Mouse (Mus musculus) CH12.LX (cell line): ENCODE measurements around the gene Pcsk7. TPM values are rescaled to one million over a fixed set of nuclear protein-coding genes. Genes with fewer than 3 reads are reported as not detected.

Source experiments
- DNase-seq: peaks from one replicate; pipeline ENCODE4 v3.0.0-alpha.2; 2013; ENCODE audit errors: extremely low read depth
- H3K27ac ChIP-seq: 2 replicates; pipeline ENCODE4 v1.5.1; 2012; ENCODE audit warnings: low read depth, mild to moderate bottlenecking, control low read depth, moderate library complexity; ENCODE audit not compliant: insufficient read depth
- H3K27me3 ChIP-seq: replicated peaks from 2 replicates; pipeline ENCODE3; 2012; ENCODE audit warnings: inconsistent platforms
- H3K36me3 ChIP-seq, 2 experiments: replicated peaks in 1 of 2; 2 replicates each; pipeline versions ENCODE3 to v1.6.1; 2012; ENCODE audit warnings: inconsistent platforms in 1 of 2, low read length in 1 of 2, mild to moderate bottlenecking in 1 of 2, mixed read lengths in 1 of 2, moderate library complexity in 1 of 2; ENCODE audit not compliant: control insufficient read depth in 1 of 2, insufficient read depth in 1 of 2
- H3K4me1 ChIP-seq, 2 experiments: 2 replicates each; pipeline ENCODE4 v1.6.1; 2012; ENCODE audit warnings: inconsistent platforms in 1 of 2, moderate library complexity in 1 of 2; ENCODE audit not compliant: insufficient read depth in 2 of 2, control insufficient read depth in 1 of 2
- H3K4me2 ChIP-seq: 2 replicates; pipeline ENCODE4 v1.6.1; 2012; ENCODE audit warnings: low read depth, mild to moderate bottlenecking, control low read depth; ENCODE audit not compliant: poor library complexity, insufficient read depth, severe bottlenecking
- H3K4me3 ChIP-seq, 3 experiments: fragments of 150-350 bp in 1 of 3; sonication (generic) in 1 of 3; replicated peaks in 1 of 3; 2 replicates each; pipeline versions ENCODE3 to v1.5.1; 2011 to 2012; ENCODE audit warnings: low read depth in 2 of 3, low read length in 2 of 3, mild to moderate bottlenecking in 2 of 3, moderate library complexity in 2 of 3, control low read depth in 1 of 3, improper control_type of control experiment in 1 of 3, inconsistent platforms in 1 of 3, mixed read lengths in 1 of 3; ENCODE audit not compliant: poor library complexity in 1 of 3
- H3K79me2 ChIP-seq: replicated peaks from 2 replicates; pipeline ENCODE4 v1.6.1; 2012; ENCODE audit warnings: mild to moderate bottlenecking, moderate library complexity; ENCODE audit not compliant: control insufficient read depth, poor library complexity, insufficient read depth, severe bottlenecking; ENCODE audit errors: extremely low read depth
- H3K9ac ChIP-seq: 2 replicates; pipeline ENCODE4 v1.6.1; 2012; ENCODE audit warnings: low read depth, mild to moderate bottlenecking, control low read depth, moderate library complexity; ENCODE audit not compliant: insufficient read depth
- H3K9me3 ChIP-seq: replicated peaks from 2 replicates; pipeline ENCODE3; 2012; ENCODE audit warnings: low read length, inconsistent platforms, mixed read lengths
- CHD1 ChIP-seq: IDR thresholded peaks from 2 replicates; pipeline ENCODE4 v1.6.1; 2012; ENCODE audit warnings: low read depth, low read length, improper control_type of control experiment, inconsistent platforms
- CTCF ChIP-seq, 2 experiments: IDR thresholded peaks in 1 of 2; conservative IDR thresholded peaks in 1 of 2; 2 replicates each; pipeline ENCODE4 v1.5.1; 2011 to 2012; ENCODE audit warnings: low read depth in 2 of 2, low read length in 2 of 2, improper control_type of control experiment in 1 of 2, inconsistent platforms in 1 of 2, mild to moderate bottlenecking in 1 of 2, moderate library complexity in 1 of 2
- E2F4 ChIP-seq: IDR thresholded peaks from 2 replicates; pipeline ENCODE4 v1.6.1; 2011; ENCODE audit warnings: low read depth, low read length, improper control_type of control experiment; ENCODE audit not compliant: insufficient replicate concordance
- ETS1 ChIP-seq: conservative IDR thresholded peaks from 2 replicates; pipeline ENCODE4 v1.6.1; 2012; ENCODE audit warnings: low read depth, mild to moderate bottlenecking, inconsistent platforms, low read length, improper control_type of control experiment, moderate library complexity
- HCFC1 ChIP-seq: IDR thresholded peaks from 2 replicates; pipeline ENCODE4 v1.6.1; 2012; ENCODE audit warnings: low read depth, mild to moderate bottlenecking, inconsistent platforms, low read length, improper control_type of control experiment
- IRF4 ChIP-seq: IDR thresholded peaks from 2 replicates; pipeline ENCODE4 v1.6.1; 2014; ENCODE audit warnings: low read depth, mild to moderate bottlenecking, inconsistent platforms, low read length, improper control_type of control experiment
- JUN ChIP-seq: IDR thresholded peaks from 2 replicates; pipeline ENCODE4 v1.6.1; 2011; ENCODE audit warnings: low read depth, mild to moderate bottlenecking, low read length, improper control_type of control experiment, moderate library complexity; ENCODE audit not compliant: insufficient read depth
- MAZ ChIP-seq: IDR thresholded peaks from 2 replicates; pipeline ENCODE4 v1.6.1; 2012; ENCODE audit warnings: low read depth, mild to moderate bottlenecking, inconsistent platforms, low read length, improper control_type of control experiment, moderate library complexity
- MXI1 ChIP-seq: IDR thresholded peaks from 2 replicates; pipeline ENCODE4 v1.6.1; 2011; ENCODE audit warnings: mild to moderate bottlenecking, low read depth, low read length, improper control_type of control experiment
- MYC ChIP-seq: IDR thresholded peaks from 2 replicates; pipeline ENCODE4 v1.6.1; 2011; ENCODE audit warnings: low read depth, mild to moderate bottlenecking, improper control_type of control experiment, low read length
- NELFE ChIP-seq: IDR thresholded peaks from 2 replicates; pipeline ENCODE4 v1.6.1; 2011; ENCODE audit warnings: low read depth, low read length, improper control_type of control experiment
- SIN3A ChIP-seq: IDR thresholded peaks from 2 replicates; pipeline ENCODE4 v1.6.1; 2012; ENCODE audit warnings: low read length, improper control_type of control experiment, inconsistent platforms
- SMC3 ChIP-seq: IDR thresholded peaks from 2 replicates; pipeline ENCODE4 v1.6.1; 2011; ENCODE audit warnings: low read depth, low read length, improper control_type of control experiment
- TBP ChIP-seq: conservative IDR thresholded peaks from 2 replicates; pipeline ENCODE4 v1.6.1; 2011; ENCODE audit warnings: low read depth, low read length, improper control_type of control experiment
- UBTF ChIP-seq: IDR thresholded peaks from 2 replicates; pipeline ENCODE4 v1.6.1; 2012; ENCODE audit warnings: low read depth, mild to moderate bottlenecking, inconsistent platforms, low read length, improper control_type of control experiment, moderate library complexity
- ZKSCAN1 ChIP-seq: IDR thresholded peaks from 2 replicates; pipeline ENCODE4 v1.6.1; 2012; ENCODE audit warnings: low read depth, inconsistent platforms, low read length, improper control_type of control experiment, borderline replicate concordance
- ZMIZ1 ChIP-seq: IDR thresholded peaks from 2 replicates; pipeline ENCODE4 v1.6.1; 2012; ENCODE audit warnings: low read depth, mild to moderate bottlenecking, inconsistent platforms, low read length, improper control_type of control experiment
- ZNF384 ChIP-seq: IDR thresholded peaks from 2 replicates; pipeline ENCODE4 v1.6.1; 2012; ENCODE audit warnings: low read depth, low read length, improper control_type of control experiment, inconsistent platforms
- dilution Hi-C: fragments of 300-500 bp; cut with MboI; formaldehyde crosslinking; loops from 2 replicates; pipeline ENCODE4 v1.14.3; 2020; ENCODE audit warnings: low sequenced_read_pairs; ENCODE audit not compliant: extremely low pct_unique_long_range_greater_than_20kb, extremely low pct_ligation_motif_present
- in situ Hi-C: fragments of 300-500 bp; cut with MboI; formaldehyde crosslinking; loops from 3 replicates; pipeline ENCODE4 v1.14.3; 2019; ENCODE audit warnings: low sequenced_read_pairs, low pct_ligation_motif_present, low pct_unique_long_range_greater_than_20kb, mixed read lengths
- polyA plus RNA-seq: library from polyadenylated mRNA; unstranded; fragments of >175 nt; gene quantifications from 2 replicates; pipeline ENCODE4 v1.2.1, GENCODE M21; 2012; ENCODE audit warnings: low read depth; ENCODE audit not compliant: insufficient read length
- total RNA-seq, 2 experiments: library from RNA; depleted of rRNA; stranded (reverse); fragments of 300-350 nt in 1 of 2; fragments of >200 nt in 1 of 2; gene quantifications; 2 replicates each; pipeline ENCODE4 v1.2.3; 2012 to 2014

Pcsk7 gene
- total and polyA plus RNA-seq, 3 experiments: 16.5 to 18.5 (median 17.9) TPM

GRCm38 (mm10) chr9:45941329-45941888, 35.1 kb downstream of the Pcsk7 start:
- Histone ChIP-seq H3K9me3 (no peaks in the 10 kb centered on the region), H3K27ac (no peak overlapping the region), H3K9ac (no peak overlapping the region), H3K4me1 (peaks cover 0 to 56% of the 10 kb centered on the region in 2 experiments; a peak in 2 of 4 replicates), H3K36me3 (peaks cover 79 to 93% of the 10 kb centered on the region in 2 experiments), H3K4me3 (no peak overlapping the region), H3K27me3 (no peaks in the 10 kb centered on the region), H3K79me2 (no peaks in the 10 kb centered on the region), H3K4me2 (no peak overlapping the region)
- dilution Hi-C loops (no loop called here), in situ Hi-C loops (no loop called here)
- no peak for TF ChIP-seq ZNF384
- TF ChIP-seq CTCF (conservative IDR thresholded peaks at IDR 0.05 in 1 of 2, IDR thresholded peaks at IDR 0.05 in 1 of 2; ENCODE audit: low read depth in 2 of 2, low read length in 2 of 2): peak in 1 of 2 experiments; percentile 8; a peak in 1 of 4 replicates
- peak; percentile 37 for DNase-seq

GRCm38 (mm10) chr9:45942464-45942863, 36.2 kb downstream of the Pcsk7 start:
- no peaks in the 10 kb centered on the region for H3K79me2 ChIP-seq
- no peaks in the 10 kb centered on the region for H3K27me3 ChIP-seq
- DNase-seq: no peak
- dilution Hi-C loops: no loop called here
- H3K36me3 ChIP-seq: peaks cover 85 to 96% of the 10 kb centered on the region in 2 experiments
- peaks cover 0 to 62% of the 10 kb centered on the region in 2 experiments; a peak in 2 of 4 replicates for H3K4me1 ChIP-seq
- no peak overlapping the region for H3K4me3 ChIP-seq
- H3K4me2 ChIP-seq: no peak overlapping the region
- TF ChIP-seq CHD1: no peak
- no peak for TF ChIP-seq MAZ
- no peak for TF ChIP-seq ZKSCAN1
- TF ChIP-seq SIN3A: no peak
- no peak for TF ChIP-seq UBTF
- TF ChIP-seq TBP: no peak
- no peak for TF ChIP-seq JUN
- TF ChIP-seq MYC: no peak
- TF ChIP-seq MXI1: no peak
- no peak for TF ChIP-seq CTCF (conservative IDR thresholded peaks at IDR 0.05 in 1 of 2, IDR thresholded peaks at IDR 0.05 in 1 of 2; ENCODE audit: low read depth in 2 of 2, low read length in 2 of 2)
- no peak for TF ChIP-seq SMC3
- no peak for TF ChIP-seq IRF4
- no peak for TF ChIP-seq NELFE
- no peak for TF ChIP-seq ZNF384
- TF ChIP-seq ZMIZ1: no peak
- TF ChIP-seq HCFC1: no peak
- TF ChIP-seq ETS1: no peak
- TF ChIP-seq E2F4: no peak
- in situ Hi-C loops: no loop called here
- no peak overlapping the region for H3K9ac ChIP-seq
- no peaks in the 10 kb centered on the region for H3K9me3 ChIP-seq
- no peak overlapping the region for H3K27ac ChIP-seq
